Mouse (Mus musculus): Measurements from ENCODE around the gene Inha.
A peak's percentile ranks its signal among the peaks of the same experiment; 100 is the strongest.

The Inha gene

DNA sequence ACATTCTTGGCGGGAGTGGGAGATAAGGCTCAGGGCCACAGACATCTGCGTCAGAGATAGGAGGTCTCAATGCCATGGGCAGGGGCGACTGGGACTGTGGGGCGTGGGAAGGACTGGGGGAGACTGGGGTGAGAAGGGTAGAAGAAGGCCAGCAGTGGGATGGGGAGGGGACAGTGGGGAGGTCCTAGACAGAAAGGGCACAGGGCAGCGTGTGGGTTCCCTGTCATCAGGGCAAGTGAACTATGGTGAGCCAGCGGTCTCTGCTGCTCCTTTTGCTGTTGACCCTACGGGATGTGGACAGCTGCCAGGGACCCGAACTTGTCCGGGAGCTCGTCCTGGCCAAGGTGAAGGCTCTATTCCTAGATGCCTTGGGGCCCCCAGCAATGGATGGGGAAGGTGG is at the start of gene Inha:
Gene Inha (plus strand): TSS at position 72 of the 400 bp plus-strand sequence.
- DNase-seq (ENCODE audit: low read depth, low spot score): no peak

DNA sequence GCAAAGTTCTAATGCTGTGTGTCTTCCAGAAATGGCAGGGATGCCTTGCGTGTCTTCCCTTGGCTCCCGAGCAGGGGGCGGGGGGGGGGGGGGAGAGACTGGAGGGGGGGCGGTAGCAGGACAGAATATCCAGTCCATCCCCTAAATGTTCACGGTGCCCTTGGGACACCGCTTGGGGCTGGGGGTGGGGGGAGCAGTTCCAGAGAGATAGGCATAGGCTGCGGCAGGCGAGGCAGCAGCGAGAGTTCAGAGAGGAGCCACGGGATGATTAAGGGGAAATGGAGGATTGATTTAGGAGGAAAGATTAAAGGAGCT is 49.2 kb upstream of the Inha start:
- DNase-seq (ENCODE audit: low read depth, low spot score): peak; percentile 75

GRCm38 (mm10) chr1:75458025-75458788 is 48.7 kb upstream of the Inha start:
- DNase-seq (ENCODE audit: low read depth, low spot score): peak; percentile 72

DNA sequence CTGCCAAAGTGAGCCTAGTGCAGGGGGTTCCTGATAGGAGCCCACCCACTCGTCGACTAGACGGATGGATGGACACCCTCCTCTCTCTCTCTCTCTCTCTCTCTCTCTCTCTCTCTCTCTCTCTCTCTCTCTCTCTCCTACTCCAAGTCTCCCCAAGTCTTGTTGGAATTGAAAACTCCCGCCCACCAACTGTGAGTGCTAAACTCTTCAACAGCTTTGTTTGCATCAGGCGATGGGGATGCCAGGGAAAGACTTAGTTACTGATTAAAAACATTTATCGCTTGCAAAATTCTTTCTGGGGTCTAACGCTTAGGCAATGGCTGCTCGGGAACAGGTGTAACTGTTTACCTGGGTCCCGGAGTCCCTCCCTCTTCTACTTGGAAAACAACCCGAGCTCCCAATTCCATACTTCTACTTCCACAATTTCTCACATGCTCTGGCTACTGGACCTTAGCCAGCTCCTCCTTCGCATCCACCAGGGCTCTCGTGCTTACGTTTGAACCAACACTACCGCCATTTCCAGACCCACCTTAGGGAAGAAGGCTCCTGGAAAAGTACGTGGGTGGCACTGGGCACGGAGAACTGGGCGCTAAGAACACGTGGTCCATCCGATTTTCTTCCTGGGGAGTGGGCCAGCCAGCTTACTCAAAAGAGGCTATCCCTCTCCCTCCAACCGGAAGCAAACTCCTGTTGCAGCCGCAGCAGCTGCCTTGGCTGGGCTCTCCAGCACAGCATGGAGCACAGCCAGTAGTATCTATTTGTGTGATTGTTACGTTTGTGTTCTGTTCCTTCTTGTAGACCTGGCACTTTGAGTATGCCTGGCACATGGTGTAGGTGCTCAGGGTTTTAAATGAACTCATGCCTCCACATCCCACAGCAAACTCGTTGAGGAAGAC is 47.8 kb upstream of the Inha start:
- no peak for DNase-seq (ENCODE audit: low read depth, low spot score)

DNA sequence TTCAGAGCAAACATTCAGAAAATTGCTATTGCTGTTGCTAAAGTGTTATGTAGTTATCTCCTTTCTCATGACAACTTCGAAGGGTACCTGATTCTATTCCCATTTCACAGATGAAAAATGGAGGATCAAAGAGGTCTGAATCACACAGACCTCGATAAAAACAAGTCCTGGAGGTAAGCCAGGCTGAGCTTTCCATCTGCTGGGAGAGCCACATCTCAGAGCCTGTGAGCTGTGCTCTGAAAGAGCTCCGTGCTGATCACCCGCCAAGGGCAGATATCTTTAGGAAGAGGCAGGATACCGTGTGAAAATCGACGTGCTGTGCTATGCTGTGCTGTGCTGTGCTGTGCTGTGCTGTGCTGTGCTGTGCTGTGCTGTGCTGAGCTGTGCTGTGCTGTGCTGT is 46.6 kb upstream of the Inha start:
- DNase-seq (ENCODE audit: low read depth, low spot score): no peak

GRCm38 (mm10) chr1:75462636-75463035 is 44.2 kb upstream of the Inha start:
- no peak for DNase-seq (ENCODE audit: low read depth, low spot score)

DNA sequence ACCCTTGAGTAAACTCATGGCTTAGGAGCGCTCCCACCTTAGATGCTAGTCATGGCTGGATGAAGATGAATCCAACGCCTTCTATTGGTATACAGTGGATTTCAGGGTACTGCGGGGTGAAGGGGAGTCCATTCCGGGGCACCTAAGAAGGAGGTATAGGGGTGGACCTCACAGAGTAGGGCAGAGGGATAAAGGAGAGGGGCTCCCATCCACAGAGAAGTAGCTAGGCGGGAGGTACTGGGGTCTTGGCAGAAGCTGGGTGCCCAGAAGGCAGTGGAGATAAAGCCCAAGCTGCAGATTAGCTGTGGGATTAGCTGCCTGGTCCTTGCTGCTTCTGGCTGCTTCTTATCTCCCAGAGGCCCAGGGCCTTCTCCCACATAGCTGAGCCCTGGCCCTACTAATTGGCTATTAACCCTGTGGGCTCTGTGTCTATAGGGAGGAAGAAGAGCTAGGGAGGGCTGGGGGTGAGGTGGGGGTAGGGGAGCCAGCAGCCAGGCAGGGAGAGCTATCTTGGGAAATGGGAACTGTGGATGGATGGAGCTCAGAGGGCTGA is 43.1 kb upstream of the Inha start:
- no peak for DNase-seq (ENCODE audit: low read depth, low spot score)

- DNase-seq (ENCODE audit: low read depth, low spot score): peak; percentile 88
Observed at GRCm38 (mm10) chr1:75467215-75467927, 39.5 kb upstream of the Inha start.

DNA sequence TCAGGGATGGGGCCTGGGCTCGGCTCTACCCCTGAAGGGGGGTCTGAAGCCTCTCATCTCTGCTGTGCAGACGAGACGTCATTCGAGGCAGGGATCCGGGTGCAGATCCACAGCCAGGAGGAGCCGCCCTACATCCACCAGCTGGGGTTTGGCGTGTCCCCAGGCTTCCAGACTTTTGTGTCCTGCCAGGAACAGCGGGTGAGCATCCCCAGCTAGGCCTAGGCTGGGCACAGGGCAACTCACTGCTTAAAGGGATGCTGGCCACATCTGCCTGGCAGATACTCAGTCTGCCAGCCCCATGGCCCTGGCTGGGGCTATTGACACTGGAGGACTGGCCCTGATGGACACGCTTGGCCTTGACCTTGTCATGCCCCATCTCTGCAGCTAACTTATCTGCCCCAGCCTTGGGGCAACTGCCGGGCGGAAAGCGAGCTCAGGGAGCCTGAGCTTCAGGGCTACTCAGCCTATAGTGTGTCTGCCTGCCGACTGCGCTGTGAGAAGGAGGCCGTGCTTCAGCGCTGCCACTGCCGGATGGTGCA is 37.5 kb upstream of the Inha start:
- DNase-seq (ENCODE audit: low read depth, low spot score): no peak

DNA sequence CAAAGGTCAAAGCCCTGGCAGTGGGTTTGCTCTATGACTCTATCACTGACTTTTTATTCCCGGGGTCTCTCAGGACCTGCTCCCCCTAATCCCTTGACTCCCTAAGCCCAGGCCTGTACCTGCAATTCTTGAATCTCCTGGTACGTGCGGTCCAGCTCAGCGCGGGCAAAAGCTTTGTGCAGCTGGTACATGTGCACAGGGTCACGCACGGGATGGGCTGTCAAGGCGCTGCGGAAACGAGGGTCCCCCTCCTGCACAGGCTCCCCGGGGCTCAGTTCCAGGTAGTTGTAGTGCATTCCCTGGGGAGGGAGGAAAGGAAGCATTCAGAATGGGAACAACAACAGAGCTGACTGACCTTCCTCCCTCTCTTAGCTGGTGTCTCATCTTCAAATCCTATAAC is 30.4 kb upstream of the Inha start:
- DNase-seq (ENCODE audit: low read depth, low spot score): no peak

DNA sequence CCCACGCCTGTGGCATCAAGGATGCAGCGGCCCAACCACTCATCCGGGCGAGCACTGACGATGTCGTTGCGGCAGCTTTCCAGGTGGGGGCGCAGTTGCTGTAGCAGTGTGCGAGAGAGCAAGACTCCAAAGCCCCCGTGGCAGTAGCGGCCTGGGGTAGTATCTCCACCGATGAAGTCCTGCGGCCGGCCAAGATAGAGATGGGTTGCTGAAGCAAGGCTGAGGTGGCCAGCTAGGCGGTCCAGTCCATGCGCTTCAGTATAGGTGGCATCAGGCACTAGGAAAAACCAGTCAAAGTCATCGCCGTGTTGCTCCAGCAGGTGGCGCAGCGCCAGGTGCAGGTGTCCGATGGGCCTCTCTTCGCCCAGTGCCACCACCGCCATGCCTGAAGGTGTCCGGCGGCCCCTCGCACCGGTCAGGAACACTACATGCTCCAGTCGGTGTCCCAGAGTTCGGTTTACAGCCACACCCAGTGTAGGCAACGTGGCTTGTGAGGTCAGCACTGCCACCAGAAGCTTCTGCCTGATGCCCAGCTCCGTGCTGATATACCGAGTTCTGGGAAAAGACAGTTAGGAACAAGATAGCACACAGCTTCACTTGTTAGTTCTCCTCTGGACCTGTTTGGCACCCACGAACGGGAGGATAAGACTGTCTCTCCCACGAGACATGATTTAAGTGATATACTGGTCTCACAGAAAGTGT is 29.5 kb upstream of the Inha start:
- DNase-seq (ENCODE audit: low read depth, low spot score): peak; percentile 78

GRCm38 (mm10) chr1:75477966-75478290 is 28.9 kb upstream of the Inha start:
- no peak for DNase-seq (ENCODE audit: low read depth, low spot score)

DNA sequence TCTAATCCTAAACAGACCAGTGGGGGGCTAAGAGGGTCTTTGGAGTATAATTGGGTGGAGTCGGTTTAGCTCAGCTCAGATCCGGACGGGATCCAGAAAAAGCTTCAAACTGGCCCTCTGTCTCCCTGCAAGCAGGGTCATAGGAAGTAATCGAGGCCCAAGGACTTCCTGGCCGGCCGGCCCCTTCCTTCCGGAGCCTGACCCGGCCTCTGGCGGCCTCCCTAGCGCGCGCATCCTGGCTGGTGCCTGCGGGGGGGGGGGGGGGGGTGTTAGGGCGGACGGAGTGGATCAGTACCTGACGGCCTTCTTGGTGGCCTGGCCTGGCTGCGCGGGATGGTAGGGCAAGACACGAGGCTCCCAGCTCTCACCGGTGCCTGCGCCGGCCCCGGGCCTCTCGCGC is 28.4 kb upstream of the Inha start:
- no peak for DNase-seq (ENCODE audit: low read depth, low spot score)

DNA sequence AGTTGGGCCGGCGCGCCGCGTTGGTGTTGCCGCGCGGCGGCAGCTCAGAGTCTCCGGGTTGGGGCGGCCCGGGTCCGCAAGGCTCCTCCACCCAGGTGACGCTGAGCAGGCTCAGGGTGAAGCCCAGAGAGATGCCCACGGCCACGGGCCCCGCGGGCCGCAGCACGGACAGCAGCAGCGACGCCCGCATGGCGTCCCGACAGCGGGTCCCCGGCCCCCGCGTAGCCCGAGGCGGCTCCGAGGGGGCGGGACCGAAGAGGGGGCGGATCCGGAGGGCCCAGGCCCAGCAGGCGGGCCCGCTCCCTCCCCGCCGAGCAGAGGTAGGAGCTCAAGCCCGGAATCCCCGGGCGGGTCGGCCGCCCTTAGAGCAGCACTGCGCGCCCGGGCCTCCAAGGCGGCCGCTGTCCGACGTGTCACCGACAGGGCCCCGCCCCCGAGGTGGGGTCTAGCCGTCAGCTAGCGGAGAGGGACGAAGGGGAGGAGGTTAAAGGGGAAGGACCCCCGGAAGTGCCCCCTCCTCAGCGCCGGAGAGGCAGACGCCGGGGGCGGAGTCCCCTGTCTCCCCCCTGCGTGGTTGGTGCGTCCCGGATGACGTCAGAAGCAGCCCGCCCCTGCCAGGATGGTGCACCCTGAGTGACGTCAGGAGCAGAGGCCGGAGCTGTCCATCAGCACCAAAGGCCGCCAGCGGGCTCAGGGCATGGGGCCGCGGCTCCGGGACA is 27.8 kb upstream of the Inha start, which contains the start of the genes Chpf and Tmem198:
Gene Chpf (minus strand): TSS at position 392 of the 719 bp plus-strand sequence.
Gene Tmem198 (plus strand): TSS at position 617 of the 719 bp plus-strand sequence.
- DNase-seq (ENCODE audit: low read depth, low spot score): peak; percentile 98

DNA sequence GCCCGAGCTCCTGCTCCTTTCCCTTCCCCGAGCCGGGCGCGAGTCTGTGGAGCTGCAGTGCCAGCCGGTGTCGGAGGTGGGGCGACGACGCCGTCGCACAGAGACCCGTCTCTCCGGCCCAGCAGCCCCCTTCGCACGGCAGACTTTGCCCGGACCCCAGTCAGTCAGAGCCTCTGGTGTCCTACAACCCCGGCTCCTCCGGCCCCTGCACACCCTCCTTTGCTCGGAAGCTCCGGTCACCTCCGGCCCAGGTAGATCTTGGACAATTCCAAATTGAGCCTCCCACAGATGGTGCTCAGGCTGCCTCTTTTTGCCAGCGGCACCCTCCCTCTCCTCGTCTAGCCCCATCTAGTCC is 27.3 kb upstream of the Inha start:
- no peak for DNase-seq (ENCODE audit: low read depth, low spot score)

- no peak for DNase-seq (ENCODE audit: low read depth, low spot score)
Observed at GRCm38 (mm10) chr1:75480036-75480435, 26.8 kb upstream of the Inha start.

- DNase-seq (ENCODE audit: low read depth, low spot score): no peak
Observed at GRCm38 (mm10) chr1:75480735-75481134, 26.1 kb upstream of the Inha start.

GRCm38 (mm10) chr1:75486561-75486960 is 20.3 kb upstream of the Inha start:
- no peak for DNase-seq (ENCODE audit: low read depth, low spot score)

DNA sequence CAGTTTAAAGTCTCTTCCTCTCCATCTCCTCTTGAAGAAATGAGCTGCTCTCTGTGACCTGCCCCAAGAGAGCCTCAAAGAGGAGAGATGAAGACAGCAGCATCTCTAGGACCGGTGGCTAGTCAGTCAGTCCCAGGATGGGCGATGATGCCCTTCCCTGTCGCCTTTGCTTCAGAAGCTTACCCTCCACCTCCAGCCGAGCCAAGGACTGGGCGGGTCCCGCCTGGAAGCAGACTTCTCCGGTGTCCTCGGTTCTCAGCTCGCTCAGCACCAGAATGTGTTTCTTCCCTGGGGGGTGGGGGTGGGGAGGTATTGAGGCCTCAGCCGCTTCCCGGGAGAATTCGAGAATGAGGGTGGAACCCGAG is 19.9 kb upstream of the Inha start:
- DNase-seq (ENCODE audit: low read depth, low spot score): no peak

DNA sequence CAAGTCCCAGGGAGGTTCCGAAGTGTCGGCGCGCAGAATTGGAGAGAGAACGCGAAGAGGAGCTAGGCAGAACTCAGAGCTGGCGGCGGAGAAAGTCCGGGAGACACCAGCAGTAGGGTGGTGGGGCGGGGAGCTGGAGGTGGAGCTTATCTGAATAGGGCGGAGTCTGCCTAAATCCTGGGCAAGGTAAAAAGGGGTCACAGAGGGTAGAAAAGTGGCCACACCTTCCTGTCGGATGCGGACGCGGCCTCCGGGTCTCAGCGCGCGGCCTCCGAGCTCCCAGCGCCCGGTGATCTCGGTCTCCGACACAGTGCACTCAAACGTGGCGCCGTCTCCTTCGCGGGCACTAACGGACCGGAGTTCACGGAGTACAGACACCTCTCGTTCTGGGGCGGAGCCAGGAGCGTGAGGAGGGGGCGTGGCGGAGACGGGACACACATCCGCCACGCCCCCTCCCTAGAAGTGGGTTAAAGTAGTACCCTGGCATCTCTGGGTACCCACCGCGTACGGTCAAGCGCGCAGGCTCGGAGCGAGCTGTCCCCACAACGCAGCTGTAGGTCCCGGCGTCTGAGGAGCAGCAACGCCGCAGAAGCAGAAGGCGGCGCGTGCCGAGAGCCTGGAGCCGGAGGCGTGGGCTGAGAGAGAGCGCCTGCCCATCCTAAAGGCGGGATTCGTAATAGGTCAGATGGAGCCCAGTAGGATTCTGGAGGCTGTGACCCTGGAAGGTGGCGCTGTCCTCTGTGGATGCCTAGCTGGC is 19.3 kb upstream of the Inha start:
- peak; percentile 82 for DNase-seq (ENCODE audit: low read depth, low spot score)
